Mouse (Mus musculus) left cerebral cortex, adult 2 months (tissue): ENCODE data around the gene Strn3. TPM values are rescaled to one million over a fixed set of nuclear protein-coding genes. Genes with fewer than 3 reads are reported as not detected.
A peak's percentile ranks its signal among the peaks of the same experiment; 100 is the strongest.
"Not testable (repeated sequence)": the region's sequence is repeated elsewhere in the genome, so short reads cannot be mapped to it uniquely, and the experiment has no call there.

Experiments used
- DNase-seq, 2 experiments: peaks; one replicate each; pipeline ENCODE4 v3.0.0; 2021 to 2022; ENCODE audit warnings: low spot score in 2 of 2, mixed read lengths in 1 of 2; ENCODE audit errors: extremely low spot score in 1 of 2
- H3K27ac ChIP-seq: fragments of 200-600 bp; 2 replicates; pipeline ENCODE4 v1.8.1; 2022
- H3K4me3 ChIP-seq: fragments of 200-600 bp; 2 replicates; pipeline ENCODE4 v1.8.1; 2022
- CTCF ChIP-seq: fragments of 200-600 bp; IDR thresholded peaks from 2 replicates; pipeline ENCODE4 v1.8.1; 2022; ENCODE audit warnings: antibody characterized with exemption, mild to moderate bottlenecking, moderate library complexity
- intact Hi-C: fragments of 180-260 bp; cut with DNase I; formaldehyde crosslinking; loops from one replicate; pipeline ENCODE4 v1.15.1; 2025
- total RNA-seq, 2 experiments: library from RNA; stranded (reverse); gene quantifications; 2 replicates each; pipeline ENCODE4 v1.2.3; 2021

The Strn3 gene
- total RNA-seq, 2 experiments from 2014 or later: 87.0 to 90.4 TPM

GRCm38 (mm10) chr12:51593229-51594029 lies 98.3 kb downstream of the Strn3 start, which contains the start of gene Coch:
Coch (plus strand) TSS chr12:51593341.
- TF ChIP-seq CTCF: no peak
- intact Hi-C loops: loop anchor here (10.0 kb wide), 1 partner anchor 189 kb away; no protein-coding TSS in a partner anchor
- DNase-seq: peak; percentile 34 to 39
- H3K27ac ChIP-seq: peak within 1 kb of the TSS; percentile 25; the same call in 1 of the 2 replicates
- H3K4me3 ChIP-seq: peak within 1 kb of the TSS; percentile 64

GRCm38 (mm10) chr12:51592888-51593228 lies 98.8 kb downstream of the Strn3 start:
- intact Hi-C loops: loop anchor here (10.0 kb wide), 1 partner anchor 188 kb away; no protein-coding TSS in a partner anchor
- no peak for DNase-seq
- H3K27ac ChIP-seq: no peak overlapping the region; the same call in 1 of the 2 replicates
- H3K4me3 ChIP-seq: peak overlapping the region; percentile 64
- TF ChIP-seq CTCF: no peak

DNA sequence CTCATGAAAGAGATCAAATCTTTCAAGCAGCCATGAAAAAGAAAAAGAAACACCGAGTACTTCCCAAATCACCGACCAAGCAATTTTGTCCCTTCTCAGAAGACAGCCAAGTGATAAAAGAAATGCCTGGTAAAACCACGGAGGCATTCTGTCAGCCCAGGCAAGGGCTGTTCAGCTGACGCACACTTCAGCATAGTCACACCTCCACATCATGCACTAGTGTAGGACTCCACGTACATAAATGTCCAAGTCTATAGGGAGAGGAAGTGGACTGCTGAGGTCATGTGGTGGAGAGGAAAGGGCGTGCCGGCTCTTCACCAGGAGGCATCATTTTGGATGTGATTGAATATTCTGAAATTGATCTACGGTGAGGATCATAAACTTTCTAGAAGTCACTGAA lies 99.8 kb downstream of the Strn3 start:
- TF ChIP-seq CTCF: no peak
- intact Hi-C loops: loop anchor here (10.0 kb wide), 1 partner anchor 187 kb away; no protein-coding TSS in a partner anchor

GRCm38 (mm10) chr12:51589263-51589662 lies 102.4 kb downstream of the Strn3 start:
- intact Hi-C loops: no loop called here
- no peak for TF ChIP-seq CTCF
- Histone ChIP-seq H3K4me3 (no peak overlapping the region), H3K27ac (no peak overlapping the region)
- DNase-seq: no peak

More for the DNA sequence above, 99.8 kb downstream of the Strn3 start:
- H3K27ac ChIP-seq: no peak overlapping the region
- H3K4me3 ChIP-seq: no peak overlapping the region
- no peak for DNase-seq

- H3K4me3 ChIP-seq, H3K27ac ChIP-seq, DNase-seq, intact Hi-C loops: not testable (repeated sequence)
Measured at GRCm38 (mm10) chr12:51577816-51578215, 113.9 kb downstream of the Strn3 start.

- no peak for DNase-seq
- intact Hi-C loops: no loop called here
- no peak for TF ChIP-seq CTCF
- Histone ChIP-seq H3K27ac (no peak overlapping the region), H3K4me3 (no peak overlapping the region)
Measured at GRCm38 (mm10) chr12:51572651-51573050, 119.0 kb downstream of the Strn3 start.

- DNase-seq: no peak
- TF ChIP-seq CTCF: peak; percentile 10
- Histone ChIP-seq H3K4me3 (no peak overlapping the region), H3K27ac (no peak overlapping the region)
- intact Hi-C loops: no loop called here
Measured at GRCm38 (mm10) chr12:51569944-51570343, 121.8 kb downstream of the Strn3 start.

- no peak for DNase-seq
- H3K27ac ChIP-seq: no peak overlapping the region
- no peak for TF ChIP-seq CTCF
- intact Hi-C loops: no loop called here
- H3K4me3 ChIP-seq: no peak overlapping the region
Measured at GRCm38 (mm10) chr12:51569472-51569871, 122.2 kb downstream of the Strn3 start.

GRCm38 (mm10) chr12:51567225-51567624 lies 124.5 kb downstream of the Strn3 start:
- no peak for DNase-seq
- no peak for TF ChIP-seq CTCF
- H3K4me3 ChIP-seq: no peak overlapping the region
- intact Hi-C loops: no loop called here
- no peak overlapping the region for H3K27ac ChIP-seq

DNA sequence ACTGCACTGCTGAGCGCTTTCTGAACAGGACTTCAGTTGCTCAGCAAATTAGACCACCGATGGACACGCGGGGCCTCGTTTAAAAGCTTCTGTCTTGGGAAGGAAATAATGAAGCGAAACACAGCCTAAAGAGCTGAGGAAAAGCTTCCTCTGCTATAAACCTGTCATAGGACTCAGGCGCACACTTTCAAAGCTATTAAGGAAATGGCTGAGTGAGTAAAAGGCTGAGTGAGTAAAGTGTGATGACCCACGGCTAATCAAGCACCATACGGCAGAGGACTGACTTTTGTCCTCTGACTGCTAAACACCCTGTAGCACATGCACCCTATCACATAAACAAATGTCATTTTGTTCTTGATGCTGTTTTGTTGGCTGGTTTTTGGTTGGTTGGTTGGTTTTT lies 130.3 kb downstream of the Strn3 start:
- intact Hi-C loops: no loop called here
- Histone ChIP-seq H3K4me3 (no peak overlapping the region), H3K27ac (no peak overlapping the region)

More for the DNA sequence above, 130.3 kb downstream of the Strn3 start:
- TF ChIP-seq CTCF: no peak
- no peak for DNase-seq

Other genes starting within 250 kb of the Strn3 start
- 10 to 100 TPM; 25.7 to 27.7 TPM for gene Coch, start 98.6 kb downstream of the Strn3 start, total RNA-seq
- 10 to 100 TPM; 53.3 to 57.9 TPM for gene Ap4s1, start 864 bp downstream of the Strn3 start, total RNA-seq
- gene Hectd1, start 137.6 kb upstream of the Strn3 start, total RNA-seq: 10 to 100 TPM; 81.2 to 88.4 TPM